Mouse (Mus musculus): ENCODE results near the gene Cyba. TPM values are rescaled to one million over a fixed set of nuclear protein-coding genes. Genes with fewer than 3 reads are reported as not detected.

The Cyba gene
- polyA plus RNA-seq, 1 experiment, result 242 TPM

- H3K36me3 ChIP-seq (ENCODE audit: control insufficient read depth, insufficient read depth, low read length), result peaks cover 11% of the 10 kb centered on the region
- no peaks in the 10 kb centered on the region for H3K27me3 ChIP-seq (ENCODE audit: control insufficient read depth, insufficient read depth, low read length)
- H3K4me3 ChIP-seq (ENCODE audit: low read depth, low read length), result peak overlapping the region; percentile 93
- WGBS, result 60% methylated on average over 11 of the region's 11 CpGs
- peak overlapping the region; percentile 85 for H3K27ac ChIP-seq (ENCODE audit: insufficient read depth, low read depth, low read length)
- H3K4me1 ChIP-seq (ENCODE audit: control insufficient read depth, insufficient read depth, insufficient read length, low read length), result peaks cover 15% of the 10 kb centered on the region
- TF ChIP-seq CTCF (IDR thresholded peaks at IDR 0.05; ENCODE audit: extremely low read depth, insufficient read length, insufficient replicate concordance, low read depth, low read length), result no peak
- no peak for TF ChIP-seq POLR2A (IDR thresholded peaks at IDR 0.05; ENCODE audit: low read depth, low read length)
Observed at GRCm38 (mm10) chr8:122433269-122433905, 657 bp upstream of the Cyba start.

GRCm38 (mm10) chr8:122431694-122432442 lies 862 bp downstream of the Cyba start:
- 19% methylated on average over 18 of the region's 18 CpGs for WGBS
- H3K4me1 ChIP-seq (ENCODE audit: control insufficient read depth, insufficient read depth, insufficient read length, low read length), result peaks cover 14% of the 10 kb centered on the region
- H3K27me3 ChIP-seq (ENCODE audit: control insufficient read depth, insufficient read depth, low read length), result no peaks in the 10 kb centered on the region
- peak overlapping the region; percentile 85 for H3K27ac ChIP-seq (ENCODE audit: insufficient read depth, low read depth, low read length)
- H3K36me3 ChIP-seq (ENCODE audit: control insufficient read depth, insufficient read depth, low read length), result peaks cover 9% of the 10 kb centered on the region
- peak overlapping the region; percentile 93 for H3K4me3 ChIP-seq (ENCODE audit: low read depth, low read length)
- TF ChIP-seq POLR2A (IDR thresholded peaks at IDR 0.05; ENCODE audit: low read depth, low read length) (no peak), CTCF (IDR thresholded peaks at IDR 0.05; ENCODE audit: extremely low read depth, insufficient read length, insufficient replicate concordance, low read depth, low read length) (no peak)

- WGBS, result 74% methylated on average over 3 of the region's 3 CpGs
- no peaks in the 10 kb centered on the region for H3K27me3 ChIP-seq (ENCODE audit: control insufficient read depth, insufficient read depth, low read length)
- 0 out of 2 replicates have a peak overlapping the region, but pooled peaks have one; percentile 37 for H3K27ac ChIP-seq (ENCODE audit: insufficient read depth, low read depth, low read length)
- H3K4me1 ChIP-seq (ENCODE audit: control insufficient read depth, insufficient read depth, insufficient read length, low read length), result peaks cover 14% of the 10 kb centered on the region
- peaks cover 8% of the 10 kb centered on the region for H3K36me3 ChIP-seq (ENCODE audit: control insufficient read depth, insufficient read depth, low read length)
- no peak for TF ChIP-seq CTCF (IDR thresholded peaks at IDR 0.05; ENCODE audit: extremely low read depth, insufficient read length, insufficient replicate concordance, low read depth, low read length)
- no peak for TF ChIP-seq POLR2A (IDR thresholded peaks at IDR 0.05; ENCODE audit: low read depth, low read length)
- H3K4me3 ChIP-seq (ENCODE audit: low read depth, low read length), result no peak overlapping the region
Observed at GRCm38 (mm10) chr8:122430646-122431045, 2.1 kb downstream of the Cyba start.

GRCm38 (mm10) chr8:122430058-122430636 lies 2.6 kb downstream of the Cyba start:
- TF ChIP-seq POLR2A (IDR thresholded peaks at IDR 0.05; ENCODE audit: low read depth, low read length) (no peak), CTCF (IDR thresholded peaks at IDR 0.05; ENCODE audit: extremely low read depth, insufficient read length, insufficient replicate concordance, low read depth, low read length) (no peak)

GRCm38 (mm10) chr8:122428163-122428562 lies 4.6 kb downstream of the Cyba start:
- H3K4me3 ChIP-seq (ENCODE audit: low read depth, low read length), result no peak overlapping the region
- H3K36me3 ChIP-seq (ENCODE audit: control insufficient read depth, insufficient read depth, low read length), result peaks cover 13% of the 10 kb centered on the region; the same call in 1 of the 2 replicates
- no peak overlapping the region for H3K27ac ChIP-seq (ENCODE audit: insufficient read depth, low read depth, low read length)
- TF ChIP-seq POLR2A (IDR thresholded peaks at IDR 0.05; ENCODE audit: low read depth, low read length) (no peak), CTCF (IDR thresholded peaks at IDR 0.05; ENCODE audit: extremely low read depth, insufficient read length, insufficient replicate concordance, low read depth, low read length) (no peak)
- 89% methylated on average over 9 of the region's 9 CpGs for WGBS
- no peaks in the 10 kb centered on the region for H3K27me3 ChIP-seq (ENCODE audit: control insufficient read depth, insufficient read depth, low read length)
- H3K4me1 ChIP-seq (ENCODE audit: control insufficient read depth, insufficient read depth, insufficient read length, low read length), result peaks cover 14% of the 10 kb centered on the region

More at GRCm38 (mm10) chr8:122430058-122430636, 2.6 kb downstream of the Cyba start:
- no peaks in the 10 kb centered on the region for H3K27me3 ChIP-seq (ENCODE audit: control insufficient read depth, insufficient read depth, low read length)
- WGBS, result 74% methylated on average over 10 of the region's 10 CpGs
- H3K27ac ChIP-seq (ENCODE audit: insufficient read depth, low read depth, low read length), result peak overlapping the region; percentile 37; the same call in 1 of the 2 replicates
- peaks cover 9% of the 10 kb centered on the region; the same call in 1 of the 2 replicates for H3K36me3 ChIP-seq (ENCODE audit: control insufficient read depth, insufficient read depth, low read length)
- peaks cover 14% of the 10 kb centered on the region for H3K4me1 ChIP-seq (ENCODE audit: control insufficient read depth, insufficient read depth, insufficient read length, low read length)
- H3K4me3 ChIP-seq (ENCODE audit: low read depth, low read length), result no peak overlapping the region

- Histone ChIP-seq H3K4me1 (ENCODE audit: control insufficient read depth, insufficient read depth, insufficient read length, low read length) (peaks cover 9% of the 10 kb centered on the region), H3K27ac (ENCODE audit: insufficient read depth, low read depth, low read length) (no peak overlapping the region), H3K36me3 (ENCODE audit: control insufficient read depth, insufficient read depth, low read length) (peaks cover 13% of the 10 kb centered on the region; the same call in 1 of the 2 replicates), H3K4me3 (ENCODE audit: low read depth, low read length) (no peak overlapping the region), H3K27me3 (ENCODE audit: control insufficient read depth, insufficient read depth, low read length) (no peaks in the 10 kb centered on the region)
- TF ChIP-seq POLR2A (IDR thresholded peaks at IDR 0.05; ENCODE audit: low read depth, low read length), result no peak
- no peak for TF ChIP-seq CTCF (IDR thresholded peaks at IDR 0.05; ENCODE audit: extremely low read depth, insufficient read length, insufficient replicate concordance, low read depth, low read length)
- 94% methylated on average over 7 of the region's 7 CpGs for WGBS
Observed at GRCm38 (mm10) chr8:122427607-122428006, 5.1 kb downstream of the Cyba start.

- H3K4me3 ChIP-seq (ENCODE audit: low read depth, low read length), result no peak overlapping the region
- no peak overlapping the region for H3K27ac ChIP-seq (ENCODE audit: insufficient read depth, low read depth, low read length)
- peaks cover 13% of the 10 kb centered on the region; the same call in 1 of the 2 replicates for H3K36me3 ChIP-seq (ENCODE audit: control insufficient read depth, insufficient read depth, low read length)
- no peak for TF ChIP-seq CTCF (IDR thresholded peaks at IDR 0.05; ENCODE audit: extremely low read depth, insufficient read length, insufficient replicate concordance, low read depth, low read length)
- no peak for TF ChIP-seq POLR2A (IDR thresholded peaks at IDR 0.05; ENCODE audit: low read depth, low read length)
- WGBS, result 39% methylated on average over 9 of the region's 9 CpGs
- H3K4me1 ChIP-seq (ENCODE audit: control insufficient read depth, insufficient read depth, insufficient read length, low read length), result peaks cover 3% of the 10 kb centered on the region
- no peaks in the 10 kb centered on the region for H3K27me3 ChIP-seq (ENCODE audit: control insufficient read depth, insufficient read depth, low read length)
Observed at GRCm38 (mm10) chr8:122426145-122426544, 6.6 kb downstream of the Cyba start.

All from small intestine, adult 2 months (tissue).